10 mouse cellular contexts compared by ENCODE assay signal in genomic region chr6:145175571-145175981, GRCm38 (mm10). TPM values are rescaled to one million over a fixed set of nuclear protein-coding genes. Genes with fewer than 3 reads are reported as not detected.
A peak's percentile ranks its signal among the peaks of the same experiment; 100 is the strongest.
DNase-seq lines count a peak whose midpoint lies in the region; ATAC-seq and TF ChIP-seq lines count a peak whose summit lies in the region.
"Had no signal": no experiment of that assay in that cellular context is flagged by ENCODE, and none has a peak within 500 bp of the region (broad histone marks: within the 10 kb centered on the region; RNA-seq: fewer than 3 reads in every experiment).

No protein-coding gene starts in this region.

- H3K4me3 ChIP-seq in kidney, adult 2 months (ENCODE audit: insufficient read depth, low read depth, low read length), result no peak overlapping the region
- H3K4me3 ChIP-seq in lung, postnatal 0 days (ENCODE audit: low read depth, low read length), result no peak overlapping the region
- H3K4me3 ChIP-seq: gastrocnemius, adult 2 months had no signal

- no peak overlapping the region for H3K4me2 ChIP-seq in lung, postnatal 0 days (replicated peaks; ENCODE audit: low read depth, low read length)

- H3K27me3 ChIP-seq in kidney, adult 2 months (replicated peaks; ENCODE audit: control insufficient read depth, insufficient read depth, low read length), result no peaks in the 10 kb centered on the region
- no peaks in the 10 kb centered on the region for H3K27me3 ChIP-seq in lung, postnatal 0 days (replicated peaks; ENCODE audit: insufficient read depth, low read length)

- peak; percentile 52 to 69 for DNase-seq in kidney, postnatal 4 days
- no peak for DNase-seq in kidney, adult 2 months
- DNase-seq in R1 (ENCODE audit: low read depth, low spot score), result peak; percentile 86
- DNase-seq in adrenal gland, postnatal 4 days (ENCODE audit: low spot score in 2 of 2), result peak; percentile 38 to 45
- DNase-seq in lung, postnatal 0 days (ENCODE audit: low spot score), result peak; percentile 44
- no peak for DNase-seq in frontal cortex, postnatal 25 days (ENCODE audit: low spot score in 2 of 2)
- DNase-seq: cerebellum, postnatal 10 days; gastrocnemius, adult 2 months; thymus, adult 2 months had no signal

- H3K9me3 ChIP-seq in lung, postnatal 0 days (ENCODE audit: low read length), result no peaks in the 10 kb centered on the region

- peaks cover 5% of the 10 kb centered on the region; the same call in 1 of the 2 replicates for H3K4me1 ChIP-seq in kidney, adult 2 months (ENCODE audit: control insufficient read depth, insufficient read depth, low read length)
- peaks cover 8% of the 10 kb centered on the region for H3K4me1 ChIP-seq in lung, postnatal 0 days (ENCODE audit: insufficient read depth, low read depth, low read length)

- H3K9ac ChIP-seq in lung, postnatal 0 days (replicated peaks; ENCODE audit: low read depth), result no peak overlapping the region

- 34% methylated on average over 9 of the region's 9 CpGs for WGBS in kidney, adult 2 months
- 38% methylated on average over 8 of the region's 9 CpGs for WGBS in lung, postnatal 0 days

- no peaks in the 10 kb centered on the region for H3K36me3 ChIP-seq in kidney, adult 2 months (ENCODE audit: control insufficient read depth, insufficient read depth, low read length)
- no peaks in the 10 kb centered on the region for H3K36me3 ChIP-seq in lung, postnatal 0 days (ENCODE audit: insufficient read depth, low read length)

- TF ChIP-seq POLR2A in kidney, adult 2 months (IDR thresholded peaks at IDR 0.05; ENCODE audit: low read depth, low read length), result no peak

- TF ChIP-seq EP300 in lung, postnatal 0 days (IDR thresholded peaks at IDR 0.05), result no peak

- peak; percentile 49 for ATAC-seq in lung, postnatal 0 days
- ATAC-seq in erythroid progenitor cell, adult 5-6 weeks (replicated peaks; ENCODE audit: low FRiP score, poor library complexity, severe bottlenecking), result no peak

- no peak overlapping the region for H3K27ac ChIP-seq in kidney, adult 2 months (ENCODE audit: insufficient read depth, low read depth, low read length)
- H3K27ac ChIP-seq in lung, postnatal 0 days (ENCODE audit: low read length), result no peak overlapping the region
- H3K27ac ChIP-seq: gastrocnemius, adult 2 months had no signal

- no peak for TF ChIP-seq CTCF in kidney, adult 2 months (conservative IDR thresholded peaks at IDR 0.05; ENCODE audit: insufficient read depth, insufficient read length, low read depth, low read length)
- TF ChIP-seq CTCF in lung, postnatal 0 days (IDR thresholded peaks at IDR 0.05), result no peak

RNA-seq across cellular contexts. Expression of gene Casc1, which starts 35.2 kb away (rescaled TPM):
- 0.50 and 0.57 TPM in 2 replicates for polyA plus RNA-seq in kidney, adult 2 months (2012; rRNA removed)
- 1 to 10 TPM; 1.4 to 1.6 TPM for total RNA-seq in adrenal gland, postnatal 4 days (2021)
- 2.3 and 2.6 TPM in 2 replicates for polyA plus RNA-seq in lung, postnatal 0 days (2015; fragmentation: Nextera tagmentation; extraction: Ambion mirVana)
- total RNA-seq in erythroid progenitor cell, adult 5-6 weeks (2015; ENCODE audit: low replicate concordance), result 2.9 TPM in 2 replicates
- total RNA-seq in erythroid progenitor cell, adult 5-6 weeks (2017; ENCODE audit: low replicate concordance), result 0.45 and 4.4 TPM in 2 replicates

RNA-seq across cellular contexts. Expression of gene Etfrf1, which starts 35.4 kb away (rescaled TPM):
- polyA plus RNA-seq in kidney, adult 2 months (2012; rRNA removed), result 19.4 and 32.6 TPM in 2 replicates
- 100 to 1,000 TPM in 1 of 2 experiments, 10 to 100 TPM in 1; 97.2 to 107 TPM for total RNA-seq in adrenal gland, postnatal 4 days (2021)
- 26.3 and 30.1 TPM in 2 replicates for polyA plus RNA-seq in lung, postnatal 0 days (2015; fragmentation: Nextera tagmentation; extraction: Ambion mirVana)
- total RNA-seq in erythroid progenitor cell, adult 5-6 weeks (2015; ENCODE audit: low replicate concordance), result 2.5 and 3.2 TPM in 2 replicates
- total RNA-seq in erythroid progenitor cell, adult 5-6 weeks (2017; ENCODE audit: low replicate concordance), result 6.5 and 21.9 TPM in 2 replicates

Comparison
In these comparisons a context has a peak if more than half of its experiments do, and no peak if none do; other contexts are left out.
1. DNase-seq: peak in kidney, postnatal 4 days (2 of 2), R1 (single experiment), adrenal gland, postnatal 4 days (2 of 2) and lung, postnatal 0 days (single experiment); none in kidney, adult 2 months (single experiment) and frontal cortex, postnatal 25 days (0 of 2).
2. RNA of gene Etfrf1, which starts 35.4 kb away (total RNA-seq): 97.2 to 107 TPM in adrenal gland, postnatal 4 days; 2.5 to 21.9 TPM in erythroid progenitor cell, adult 5-6 weeks; every median in the first group is over 4 times any median in the second.